Mouse (Mus musculus): ENCODE measurements around the gene Ifitm7. TPM values are rescaled to one million over a fixed set of nuclear protein-coding genes. Genes with fewer than 3 reads are reported as not detected.
"Not testable (repeated sequence)": the region's sequence is repeated elsewhere in the genome, so short reads cannot be mapped to it uniquely, and the experiment has no call there.

Ifitm7 gene
- polyA plus RNA-seq, 1 experiment from 2014 or later: not detected

GRCm38 (mm10) chr16:13981726-13982125, 5.0 kb downstream of the Ifitm7 start:
- not testable (repeated sequence) for DNase-seq (ENCODE audit: low spot score)

- DNase-seq (ENCODE audit: low spot score): not testable (repeated sequence)
These were observed 9.7 kb downstream of the Ifitm7 start for GRCm38 (mm10) chr16:13977026-13977425.

GRCm38 (mm10) chr16:13976358-13976896, 10.3 kb downstream of the Ifitm7 start:
- not testable (repeated sequence) for DNase-seq (ENCODE audit: low spot score)

- no peak for DNase-seq (ENCODE audit: low spot score)
These were observed 14.6 kb downstream of the Ifitm7 start for GRCm38 (mm10) chr16:13972051-13972450.

GRCm38 (mm10) chr16:13969096-13969495, 17.6 kb downstream of the Ifitm7 start:
- DNase-seq (ENCODE audit: low spot score): no peak

GRCm38 (mm10) chr16:13962053-13962452, 24.6 kb downstream of the Ifitm7 start:
- no peak for DNase-seq (ENCODE audit: low spot score)

GRCm38 (mm10) chr16:13951245-13951644, 35.4 kb downstream of the Ifitm7 start:
- no peak for DNase-seq (ENCODE audit: low spot score)

- no peak for DNase-seq (ENCODE audit: low spot score)
These were observed 40.4 kb downstream of the Ifitm7 start for GRCm38 (mm10) chr16:13946306-13946705.

GRCm38 (mm10) chr16:13945153-13945552, 41.5 kb downstream of the Ifitm7 start:
- no peak for DNase-seq (ENCODE audit: low spot score)

GRCm38 (mm10) chr16:13944752-13945151, 41.9 kb downstream of the Ifitm7 start:
- DNase-seq (ENCODE audit: low spot score): no peak

GRCm38 (mm10) chr16:13944178-13944577, 42.5 kb downstream of the Ifitm7 start:
- no peak for DNase-seq (ENCODE audit: low spot score)

- no peak for DNase-seq (ENCODE audit: low spot score)
These were observed 45.8 kb downstream of the Ifitm7 start for GRCm38 (mm10) chr16:13940847-13941395.

GRCm38 (mm10) chr16:13940139-13940846, 46.4 kb downstream of the Ifitm7 start:
- no peak for DNase-seq (ENCODE audit: low spot score)

Other genes starting within 250 kb of the Ifitm7 start
- 48.8 and 51.5 TPM in 2 replicates for gene Rrn3, start 206.2 kb downstream of the Ifitm7 start, polyA plus RNA-seq (2015; fragmentation: Nextera tagmentation; extraction: Ambion mirVana)
- 150 and 155 TPM in 2 replicates for gene Ntan1, start 168.0 kb downstream of the Ifitm7 start, polyA plus RNA-seq (2015; fragmentation: Nextera tagmentation; extraction: Ambion mirVana)
- gene Pdxdc1, start 83.8 kb downstream of the Ifitm7 start, polyA plus RNA-seq (2015; fragmentation: Nextera tagmentation; extraction: Ambion mirVana): 36.3 and 38.5 TPM in 2 replicates
- 0.79 and 1.3 TPM in 2 replicates for gene Mpv17l, start 83.7 kb downstream of the Ifitm7 start, polyA plus RNA-seq (2015; fragmentation: Nextera tagmentation; extraction: Ambion mirVana)
- gene 2900011O08Rik, start 284 bp downstream of the Ifitm7 start, polyA plus RNA-seq (2015; fragmentation: Nextera tagmentation; extraction: Ambion mirVana): 0.05 TPM in 1 of 2 replicates, not detected in the other
- gene Nde1, start 176.4 kb upstream of the Ifitm7 start, polyA plus RNA-seq (2015; fragmentation: Nextera tagmentation; extraction: Ambion mirVana): 103 and 112 TPM in 2 replicates
- gene Marf1, start 176.5 kb upstream of the Ifitm7 start, polyA plus RNA-seq (2015; fragmentation: Nextera tagmentation; extraction: Ambion mirVana): 13.6 and 16.3 TPM in 2 replicates

All from thymus, postnatal 0 days (tissue).